Mouse (Mus musculus) megakaryocyte, embryonic 14.5 days (primary cell): ENCODE measurements around the gene Braf. TPM values are rescaled to one million over a fixed set of nuclear protein-coding genes. Genes with fewer than 3 reads are reported as not detected.
"Not testable (repeated sequence)": the region's sequence is repeated elsewhere in the genome, so short reads cannot be mapped to it uniquely, and the experiment has no call there.

Source experiments
- H3K27me3 ChIP-seq: replicated peaks from 2 replicates; pipeline ENCODE3; 2012; ENCODE audit warnings: inconsistent platforms
- H3K36me3 ChIP-seq: replicated peaks from 2 replicates; pipeline ENCODE3; 2012; ENCODE audit warnings: low read length, inconsistent platforms, mixed read lengths
- H3K4me1 ChIP-seq: 2 replicates; pipeline ENCODE4 v1.6.1; 2012; ENCODE audit warnings: inconsistent platforms
- H3K4me3 ChIP-seq: replicated peaks from 2 replicates; pipeline ENCODE3; 2012; ENCODE audit warnings: moderate library complexity, mild to moderate bottlenecking, inconsistent platforms
- H3K9me3 ChIP-seq: 2 replicates; pipeline ENCODE4 v1.6.1; 2012; ENCODE audit warnings: inconsistent platforms
- FLI1 ChIP-seq: IDR thresholded peaks from 2 replicates; pipeline ENCODE4 v1.6.1; 2012; ENCODE audit warnings: low read length, inconsistent platforms, mixed read lengths
- GATA1 ChIP-seq: IDR thresholded peaks from 3 replicates; pipeline ENCODE4 v1.6.1; 2012; ENCODE audit warnings: mixed read lengths, low read length, inconsistent platforms, borderline replicate concordance
- polyA plus RNA-seq: library from polyadenylated mRNA; stranded (reverse); fragments of >175 nt; gene quantifications from 2 replicates; pipeline ENCODE4 v1.2.3, GENCODE M21; 2012; ENCODE audit warnings: low replicate concordance; ENCODE audit not compliant: insufficient read depth

Gene Braf
- polyA plus RNA-seq, 1 experiment: 0.84 TPM

- Histone ChIP-seq H3K36me3 (no peaks in the 10 kb centered on the region), H3K27me3 (no peaks in the 10 kb centered on the region), H3K4me1 (peaks cover 17% of the 10 kb centered on the region), H3K4me3 (peak overlapping the region; percentile 99), H3K9me3 (no peaks in the 10 kb centered on the region)
- TF ChIP-seq GATA1 (no peak), FLI1 (no peak)
Observed at GRCm38 (mm10) chr6:39724071-39724470, 1.2 kb downstream of the Braf start.

- Histone ChIP-seq H3K4me1 (peaks cover 26% of the 10 kb centered on the region), H3K36me3 (peaks cover 3% of the 10 kb centered on the region), H3K9me3 (no peaks in the 10 kb centered on the region), H3K27me3 (no peaks in the 10 kb centered on the region), H3K4me3 (no peak overlapping the region)
- TF ChIP-seq GATA1: no peak
- no peak for TF ChIP-seq FLI1
Observed at GRCm38 (mm10) chr6:39718567-39718966, 6.7 kb downstream of the Braf start.

- TF ChIP-seq GATA1 (no peak), FLI1 (no peak)
- Histone ChIP-seq H3K4me3 (no peak overlapping the region), H3K36me3 (peaks cover 6% of the 10 kb centered on the region), H3K27me3 (no peaks in the 10 kb centered on the region), H3K9me3 (no peaks in the 10 kb centered on the region), H3K4me1 (peaks cover 19% of the 10 kb centered on the region)
Observed at GRCm38 (mm10) chr6:39717049-39717448, 8.2 kb downstream of the Braf start.

- peaks cover 21% of the 10 kb centered on the region for H3K4me1 ChIP-seq
- H3K36me3 ChIP-seq: peaks cover 11% of the 10 kb centered on the region
- H3K27me3 ChIP-seq: no peaks in the 10 kb centered on the region
- TF ChIP-seq FLI1 (no peak), GATA1 (no peak)
- no peaks in the 10 kb centered on the region for H3K9me3 ChIP-seq
- H3K4me3 ChIP-seq: no peak overlapping the region
Observed at GRCm38 (mm10) chr6:39714341-39714740, 10.9 kb downstream of the Braf start.

GRCm38 (mm10) chr6:39713399-39713798 is 11.9 kb downstream of the Braf start:
- Histone ChIP-seq H3K4me3 (no peak overlapping the region), H3K9me3 (no peaks in the 10 kb centered on the region), H3K36me3 (peaks cover 11% of the 10 kb centered on the region), H3K27me3 (no peaks in the 10 kb centered on the region), H3K4me1 (peaks cover 25% of the 10 kb centered on the region)
- TF ChIP-seq FLI1 (no peak), GATA1 (no peak)

GRCm38 (mm10) chr6:39705625-39706024 is 19.6 kb downstream of the Braf start:
- Histone ChIP-seq H3K9me3 (no peaks in the 10 kb centered on the region), H3K36me3 (peaks cover 7% of the 10 kb centered on the region), H3K4me3 (no peak overlapping the region), H3K27me3 (no peaks in the 10 kb centered on the region), H3K4me1 (peaks cover 23% of the 10 kb centered on the region)
- TF ChIP-seq GATA1 (no peak), FLI1 (no peak)

GRCm38 (mm10) chr6:39693126-39693525 is 32.1 kb downstream of the Braf start:
- no peaks in the 10 kb centered on the region for H3K27me3 ChIP-seq
- TF ChIP-seq GATA1 (no peak), FLI1 (no peak)
- peaks cover 4% of the 10 kb centered on the region; the same call in 1 of the 2 replicates for H3K9me3 ChIP-seq
- no peaks in the 10 kb centered on the region for H3K4me1 ChIP-seq
- H3K4me3 ChIP-seq: no peak overlapping the region
- peaks cover 10% of the 10 kb centered on the region for H3K36me3 ChIP-seq

GRCm38 (mm10) chr6:39686839-39687238 is 38.4 kb downstream of the Braf start:
- H3K9me3 ChIP-seq, H3K36me3 ChIP-seq, H3K4me1 ChIP-seq, H3K4me3 ChIP-seq, H3K27me3 ChIP-seq: not testable (repeated sequence)

- TF ChIP-seq GATA1: no peak
- TF ChIP-seq FLI1: no peak
- Histone ChIP-seq H3K4me1 (peaks cover 9% of the 10 kb centered on the region), H3K9me3 (peaks cover 8% of the 10 kb centered on the region; the same call in 1 of the 2 replicates), H3K36me3 (peaks cover 28% of the 10 kb centered on the region), H3K4me3 (no peak overlapping the region), H3K27me3 (no peaks in the 10 kb centered on the region)
Observed at GRCm38 (mm10) chr6:39681795-39682194, 43.5 kb downstream of the Braf start.

- H3K4me3 ChIP-seq: no peak overlapping the region
- H3K4me1 ChIP-seq: peaks cover 9% of the 10 kb centered on the region
- H3K36me3 ChIP-seq: peaks cover 41% of the 10 kb centered on the region
- H3K9me3 ChIP-seq: peaks cover 8% of the 10 kb centered on the region; the same call in 1 of the 2 replicates
- no peak for TF ChIP-seq FLI1
- no peak for TF ChIP-seq GATA1
- no peaks in the 10 kb centered on the region for H3K27me3 ChIP-seq
Observed at GRCm38 (mm10) chr6:39680524-39680923, 44.7 kb downstream of the Braf start.

- TF ChIP-seq GATA1: no peak
- TF ChIP-seq FLI1: no peak
- peaks cover 8% of the 10 kb centered on the region; the same call in 1 of the 2 replicates for H3K9me3 ChIP-seq
- H3K4me1 ChIP-seq: peaks cover 9% of the 10 kb centered on the region
- H3K27me3 ChIP-seq: no peaks in the 10 kb centered on the region
- H3K36me3 ChIP-seq: peaks cover 49% of the 10 kb centered on the region
- H3K4me3 ChIP-seq: no peak overlapping the region
Observed at GRCm38 (mm10) chr6:39678241-39678640, 47.0 kb downstream of the Braf start.
